Mouse (Mus musculus) G1E (cell line): ENCODE data around the gene Drc3.

Source experiments
- CTCF ChIP-seq: IDR thresholded peaks from 2 replicates; pipeline ENCODE4 v1.5.1; 2012; ENCODE audit warnings: low read depth, low read length, inconsistent platforms, mixed read lengths
- GATA1 ChIP-seq: IDR thresholded peaks from 2 replicates; pipeline ENCODE4 v1.6.1; 2012; ENCODE audit warnings: borderline replicate concordance, low read length, inconsistent platforms, mixed read lengths
- TAL1 ChIP-seq: conservative IDR thresholded peaks from 2 replicates; pipeline ENCODE4 v1.6.1; 2012; ENCODE audit warnings: low read depth, low read length, inconsistent platforms, mixed read lengths

DNA sequence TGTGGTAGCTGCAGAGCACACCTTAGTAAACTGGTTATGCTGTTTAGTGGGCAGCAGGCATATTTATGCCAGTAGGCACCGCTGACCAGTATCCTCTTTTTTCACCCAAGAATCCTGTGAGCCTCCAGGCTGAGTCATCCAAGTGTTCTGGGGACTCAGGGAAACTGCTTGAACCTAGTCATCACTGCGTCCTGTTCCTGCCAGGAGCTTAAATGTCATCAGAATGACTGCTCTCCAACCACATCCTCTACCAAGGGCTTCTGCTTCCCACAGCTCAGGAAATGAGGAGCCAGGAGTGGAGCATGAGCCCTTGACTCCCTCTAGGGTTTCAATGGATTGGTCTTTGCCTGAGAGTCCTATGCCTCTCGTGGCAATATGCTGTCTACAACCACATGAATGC, 83.5 kb downstream of the Drc3 start:
- TF ChIP-seq CTCF (no peak), GATA1 (no peak), TAL1 (no peak)
